Mouse (Mus musculus) frontal cortex, postnatal 36 days (tissue): ENCODE results near the gene Tbcb.
A peak's percentile ranks its signal among the peaks of the same experiment; 100 is the strongest.
"Not testable (repeated sequence)": the region's sequence is repeated elsewhere in the genome, so short reads cannot be mapped to it uniquely, and the experiment has no call there.

ENCODE experiments used
- DNase-seq, 2 experiments: peaks; one replicate each; pipeline ENCODE4 v3.0.0; 2022; ENCODE audit warnings: low spot score in 2 of 2

Tbcb gene

GRCm38 (mm10) chr7:30231669-30232454, at the start of gene Tbcb, which contains the start of gene Polr2i:
Gene Tbcb, minus strand, starts transcription at chr7:30232272.
Gene Polr2i, plus strand, starts transcription at chr7:30231948.
- peak; percentile 98 to 99 for DNase-seq

- DNase-seq: no peak
Observed at GRCm38 (mm10) chr7:30281522-30281921, 49.5 kb upstream of the Tbcb start.

- DNase-seq: peak; percentile 81 to 87
Observed at GRCm38 (mm10) chr7:30280670-30281138, 48.6 kb upstream of the Tbcb start.

GRCm38 (mm10) chr7:30279951-30280669, 48.0 kb upstream of the Tbcb start, which contains the start of the genes Thap8 and Wdr62:
Gene Thap8, plus strand, starts transcription at chr7:30280094.
Gene Wdr62, minus strand, starts transcription at chr7:30280419.
- peak; percentile 88 to 92 for DNase-seq

GRCm38 (mm10) chr7:30279536-30279935, 47.5 kb upstream of the Tbcb start:
- no peak for DNase-seq

GRCm38 (mm10) chr7:30278911-30279310, 46.8 kb upstream of the Tbcb start:
- no peak for DNase-seq

GRCm38 (mm10) chr7:30274383-30274782, 42.3 kb upstream of the Tbcb start:
- no peak for DNase-seq

GRCm38 (mm10) chr7:30269641-30270040, 37.6 kb upstream of the Tbcb start:
- no peak for DNase-seq

GRCm38 (mm10) chr7:30266780-30267179, 34.7 kb upstream of the Tbcb start:
- DNase-seq: no peak

GRCm38 (mm10) chr7:30265935-30266334, 33.9 kb upstream of the Tbcb start:
- DNase-seq: no peak

GRCm38 (mm10) chr7:30265531-30265930, 33.5 kb upstream of the Tbcb start:
- no peak for DNase-seq

GRCm38 (mm10) chr7:30265041-30265440, 33.0 kb upstream of the Tbcb start:
- no peak for DNase-seq

GRCm38 (mm10) chr7:30251956-30252954, 20.2 kb upstream of the Tbcb start:
- DNase-seq: no peak

- not testable (repeated sequence) for DNase-seq
Observed at GRCm38 (mm10) chr7:30237374-30237773, 5.3 kb upstream of the Tbcb start.

GRCm38 (mm10) chr7:30235625-30236024, 3.6 kb upstream of the Tbcb start, which contains the start of gene Ovol3:
Gene Ovol3, minus strand, starts transcription at chr7:30235725.
- DNase-seq: no peak

GRCm38 (mm10) chr7:30235091-30235490, 3.0 kb upstream of the Tbcb start:
- DNase-seq: no peak

GRCm38 (mm10) chr7:30234276-30234858, 2.3 kb upstream of the Tbcb start:
- no peak for DNase-seq

GRCm38 (mm10) chr7:30233387-30233786, 1.3 kb upstream of the Tbcb start:
- DNase-seq: peak in 1 of 2 experiments; percentile 13

GRCm38 (mm10) chr7:30232631-30233148, 618 bp upstream of the Tbcb start:
- peak in 1 of 2 experiments; percentile 28 for DNase-seq

GRCm38 (mm10) chr7:30231328-30231668, 774 bp downstream of the Tbcb start:
- DNase-seq: peak in 1 of 2 experiments; percentile 5

- DNase-seq: no peak
Observed at GRCm38 (mm10) chr7:30224206-30224605, 7.9 kb downstream of the Tbcb start.
